Mouse (Mus musculus) subcutaneous adipose tissue, adult 2 months (tissue): ENCODE data around the gene Tor2a. TPM values are rescaled to one million over a fixed set of nuclear protein-coding genes. Genes with fewer than 3 reads are reported as not detected.

ENCODE experiments used
- polyA plus RNA-seq: library from polyadenylated mRNA; depleted of rRNA; stranded (reverse); fragments of >200 nt; gene quantifications from 2 replicates; pipeline ENCODE4 v1.2.3, GENCODE M21; 2012; ENCODE audit warnings: low replicate concordance; rRNA removed

The Tor2a gene
- 56.9 and 93.4 TPM in 2 replicates for polyA plus RNA-seq

GRCm38 (mm10) chr2:32757056-32757845 is at the start of gene Tor2a:
Gene Tor2a (plus strand): TSS chr2:32757234.

GRCm38 (mm10) chr2:32712934-32713817 is 43.9 kb upstream of the Tor2a start, which contains the start of gene Cdk9:
Gene Cdk9 (minus strand): TSS chr2:32713076.

GRCm38 (mm10) chr2:32720681-32721229 is 36.3 kb upstream of the Tor2a start, which contains the start of gene Sh2d3c:
Gene Sh2d3c (plus strand): TSS chr2:32721055.

GRCm38 (mm10) chr2:32740916-32741272 is 16.1 kb upstream of the Tor2a start, which contains the start of gene 6330409D20Rik:
Gene 6330409D20Rik (minus strand): TSS chr2:32741016.

GRCm38 (mm10) chr2:32775359-32776074 is 18.5 kb downstream of the Tor2a start, which contains the start of the genes Ttc16 and Ptrh1:
Gene Ttc16 (minus strand): TSS chr2:32775633.
Gene Ptrh1 (plus strand): TSS chr2:32775786.

GRCm38 (mm10) chr2:32784048-32784681 is 27.1 kb downstream of the Tor2a start, which contains the start of gene Cfap157:
Gene Cfap157 (minus strand): TSS chr2:32784428.

Other genes starting within 250 kb of the Tor2a start
- 12.0 and 27.3 TPM in 2 replicates for gene Fam102a, start 221.9 kb upstream of the Tor2a start, polyA plus RNA-seq
- gene Dpm2, start 186.4 kb upstream of the Tor2a start, polyA plus RNA-seq: 162 and 185 TPM in 2 replicates
- gene Pip5kl1, start 182.4 kb upstream of the Tor2a start, polyA plus RNA-seq: not detected in 2 replicates
- gene 9430097D07Rik, start 181.6 kb upstream of the Tor2a start, polyA plus RNA-seq: not detected in 2 replicates
- gene St6galnac4, start 170.1 kb upstream of the Tor2a start, polyA plus RNA-seq: 22.6 and 43.4 TPM in 2 replicates
- gene St6galnac6, start 157.5 kb upstream of the Tor2a start, polyA plus RNA-seq: 50.7 and 103 TPM in 2 replicates
- gene Ak1, start 135.5 kb upstream of the Tor2a start, polyA plus RNA-seq: 30.5 and 36.0 TPM in 2 replicates
- 204 and 298 TPM in 2 replicates for gene Eng, start 110.6 kb upstream of the Tor2a start, polyA plus RNA-seq
- gene Fpgs, start 53.1 kb upstream of the Tor2a start, polyA plus RNA-seq: 28.4 and 91.8 TPM in 2 replicates
- gene Cdk9, start 44.2 kb upstream of the Tor2a start, polyA plus RNA-seq: 130 and 164 TPM in 2 replicates
- 43.4 and 100 TPM in 2 replicates for gene Sh2d3c, start 36.2 kb upstream of the Tor2a start, polyA plus RNA-seq
- 0.17 TPM in 1 of 2 replicates, not detected in the other for gene 6330409D20Rik, start 16.2 kb upstream of the Tor2a start, polyA plus RNA-seq
- 0.39 and 1.1 TPM in 2 replicates for gene Ttc16, start 18.4 kb downstream of the Tor2a start, polyA plus RNA-seq
- gene Ptrh1, start 18.6 kb downstream of the Tor2a start, polyA plus RNA-seq: 8.3 and 13.3 TPM in 2 replicates
- 0.06 and 0.13 TPM in 2 replicates for gene Cfap157, start 27.2 kb downstream of the Tor2a start, polyA plus RNA-seq
- gene Stxbp1, start 90.0 kb downstream of the Tor2a start, polyA plus RNA-seq: 14.4 and 22.7 TPM in 2 replicates
- 43.7 and 52.3 TPM in 2 replicates for gene Fam129b, start 118.9 kb downstream of the Tor2a start, polyA plus RNA-seq
- gene Rpl12, start 204.3 kb downstream of the Tor2a start, polyA plus RNA-seq: 143 and 515 TPM in 2 replicates
- 21.7 and 22.8 TPM in 2 replicates for gene Lrsam1, start 204.4 kb downstream of the Tor2a start, polyA plus RNA-seq
- 63.8 and 76.1 TPM in 2 replicates for gene Slc2a8, start 224.8 kb downstream of the Tor2a start, polyA plus RNA-seq